Mouse (Mus musculus) forebrain, embryonic 11.5 days (tissue): ENCODE data around the gene Cdr2. TPM values are rescaled to one million over a fixed set of nuclear protein-coding genes. Genes with fewer than 3 reads are reported as not detected.
"Not testable (repeated sequence)": the region's sequence is repeated elsewhere in the genome, so short reads cannot be mapped to it uniquely, and the experiment has no call there.

ENCODE experiments used
- ATAC-seq: fragments of 200-750 bp; cut with Nextera tagmentation; replicated peaks from 2 replicates; pipeline ENCODE4 v1.8.0; 2017; ENCODE audit warnings: moderate TSS enrichment; ENCODE audit not compliant: low FRiP score
- DNase-seq: peaks from one replicate; pipeline ENCODE4 v3.0.0-alpha.2; 2017; ENCODE audit warnings: low spot score
- H3K27ac ChIP-seq: fragments of 300-500 bp; sonication (generic); 2 replicates; pipeline ENCODE4 v1.5.1; 2014; ENCODE audit warnings: low read depth, low read length
- H3K27me3 ChIP-seq: fragments of 300-500 bp; sonication (generic); 2 replicates; pipeline ENCODE4 v1.6.1; 2014; ENCODE audit warnings: mild to moderate bottlenecking, low read length, mixed read lengths; ENCODE audit not compliant: control insufficient read depth, insufficient read depth
- H3K36me3 ChIP-seq: fragments of 300-500 bp; sonication (generic); 2 replicates; pipeline ENCODE4 v1.6.1; 2014; ENCODE audit warnings: mild to moderate bottlenecking, low read length, moderate library complexity, mixed read lengths; ENCODE audit not compliant: control insufficient read depth, insufficient read depth
- H3K4me1 ChIP-seq: fragments of 300-500 bp; sonication (generic); replicated peaks from 2 replicates; pipeline ENCODE4 v1.6.1; 2014; ENCODE audit warnings: low read length, mixed read lengths; ENCODE audit not compliant: control insufficient read depth, insufficient read depth
- H3K4me2 ChIP-seq: fragments of 300-500 bp; sonication (generic); 2 replicates; pipeline ENCODE4 v1.6.1; 2014; ENCODE audit warnings: low read depth, mild to moderate bottlenecking, low read length, moderate library complexity, mixed read lengths; ENCODE audit not compliant: severe bottlenecking
- H3K4me3 ChIP-seq: fragments of 300-500 bp; sonication (generic); 2 replicates; pipeline ENCODE4 v1.5.1; 2014; ENCODE audit warnings: low read depth, low read length
- H3K9ac ChIP-seq: fragments of 300-500 bp; sonication (generic); 2 replicates; pipeline ENCODE4 v1.6.1; 2014; ENCODE audit warnings: low read length
- H3K9me3 ChIP-seq: fragments of 300-500 bp; sonication (generic); 2 replicates; pipeline ENCODE4 v1.6.1; 2016; ENCODE audit warnings: low read length, mixed read lengths; ENCODE audit not compliant: control insufficient read depth
- WGBS: fragments of 180-500 bp; shearing (Covaris S2); extraction: QIAGEN DNeasy Blood & Tissue Kit; methylation state at CpG from one replicate; pipeline ENCODE4 v1.1.7; 2014; 5-methylcytosine and 5-hydroxymethylcytosine counted together
- polyA plus RNA-seq: library from polyadenylated mRNA; unstranded; fragments of >200 nt; fragmentation: Nextera tagmentation; extraction: Ambion mirVana; gene quantifications from 2 replicates; pipeline ENCODE4 v1.2.1, GENCODE M21; 2014

Gene Cdr2
- polyA plus RNA-seq, 1 experiment from 2014 or later, result 15.6 TPM

DNA sequence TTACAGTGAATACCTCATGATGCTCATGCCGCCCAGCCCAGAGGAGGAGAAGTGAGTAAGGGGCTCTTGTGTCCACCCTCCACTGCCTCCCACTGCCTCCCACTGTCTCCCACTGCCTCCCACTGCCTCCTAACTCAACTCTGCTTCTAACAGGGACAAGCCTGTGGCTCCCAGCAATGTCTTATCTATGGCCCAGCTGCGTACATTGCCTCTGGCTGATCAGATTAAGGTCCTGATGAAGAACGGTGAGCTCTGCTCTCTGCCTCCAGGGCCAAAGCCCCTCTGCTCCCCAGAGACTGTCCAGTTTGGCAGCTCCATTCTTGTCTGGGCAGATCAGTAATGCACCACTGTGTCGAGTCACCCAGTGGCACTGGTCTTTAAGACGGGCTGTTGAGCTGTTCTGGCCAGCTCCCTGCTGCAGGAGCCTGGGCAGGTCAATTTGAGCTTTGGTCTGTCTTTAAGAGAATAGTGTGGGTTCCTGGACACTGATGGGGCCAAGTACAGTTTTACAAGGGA lies 48.4 kb downstream of the Cdr2 start:
- ATAC-seq (no peak), DNase-seq (no peak)
- Histone ChIP-seq H3K27ac (no peak overlapping the region), H3K4me2 (no peak overlapping the region), H3K9ac (no peak overlapping the region), H3K4me1 (no peaks in the 10 kb centered on the region), H3K36me3 (peaks cover 12% of the 10 kb centered on the region; the same call in 1 of the 2 replicates), H3K27me3 (no peaks in the 10 kb centered on the region), H3K4me3 (no peak overlapping the region), H3K9me3 (no peaks in the 10 kb centered on the region)
- WGBS, result 86% methylated on average over 5 of the region's 5 CpGs

DNA sequence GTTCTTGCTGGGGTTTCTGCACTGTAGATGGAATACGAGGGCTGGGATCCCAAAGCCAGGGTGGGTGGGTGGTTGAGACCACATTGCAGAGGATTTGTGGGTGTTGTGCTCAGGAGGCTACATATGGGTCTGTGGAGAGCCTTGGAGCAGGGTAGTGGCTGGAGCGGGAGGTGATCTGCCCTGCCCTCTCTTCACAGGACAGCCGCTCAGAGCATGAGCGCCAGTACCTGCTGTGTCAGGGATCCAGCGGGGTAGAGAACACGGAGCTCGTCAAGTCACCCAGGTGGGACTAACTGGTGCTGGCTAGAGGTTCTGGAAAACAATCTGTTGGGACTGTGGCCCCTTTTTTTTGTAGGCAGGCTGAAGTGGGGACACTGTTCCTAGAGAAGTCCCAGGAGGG lies 49.0 kb downstream of the Cdr2 start:
- Histone ChIP-seq H3K9me3 (no peaks in the 10 kb centered on the region), H3K9ac (no peak overlapping the region), H3K4me3 (no peak overlapping the region), H3K27me3 (no peaks in the 10 kb centered on the region), H3K4me2 (no peak overlapping the region), H3K36me3 (peaks cover 12% of the 10 kb centered on the region; the same call in 1 of the 2 replicates), H3K27ac (no peak overlapping the region), H3K4me1 (no peaks in the 10 kb centered on the region)
- 87% methylated on average over 7 of the region's 7 CpGs for WGBS
- no peak for DNase-seq
- no peak for ATAC-seq

- Histone ChIP-seq H3K36me3 (no peaks in the 10 kb centered on the region), H3K27ac (no peak overlapping the region)
- ATAC-seq, result peak; percentile 76
Measured at GRCm38 (mm10) chr7:120918526-120918962, 63.6 kb downstream of the Cdr2 start.

DNA sequence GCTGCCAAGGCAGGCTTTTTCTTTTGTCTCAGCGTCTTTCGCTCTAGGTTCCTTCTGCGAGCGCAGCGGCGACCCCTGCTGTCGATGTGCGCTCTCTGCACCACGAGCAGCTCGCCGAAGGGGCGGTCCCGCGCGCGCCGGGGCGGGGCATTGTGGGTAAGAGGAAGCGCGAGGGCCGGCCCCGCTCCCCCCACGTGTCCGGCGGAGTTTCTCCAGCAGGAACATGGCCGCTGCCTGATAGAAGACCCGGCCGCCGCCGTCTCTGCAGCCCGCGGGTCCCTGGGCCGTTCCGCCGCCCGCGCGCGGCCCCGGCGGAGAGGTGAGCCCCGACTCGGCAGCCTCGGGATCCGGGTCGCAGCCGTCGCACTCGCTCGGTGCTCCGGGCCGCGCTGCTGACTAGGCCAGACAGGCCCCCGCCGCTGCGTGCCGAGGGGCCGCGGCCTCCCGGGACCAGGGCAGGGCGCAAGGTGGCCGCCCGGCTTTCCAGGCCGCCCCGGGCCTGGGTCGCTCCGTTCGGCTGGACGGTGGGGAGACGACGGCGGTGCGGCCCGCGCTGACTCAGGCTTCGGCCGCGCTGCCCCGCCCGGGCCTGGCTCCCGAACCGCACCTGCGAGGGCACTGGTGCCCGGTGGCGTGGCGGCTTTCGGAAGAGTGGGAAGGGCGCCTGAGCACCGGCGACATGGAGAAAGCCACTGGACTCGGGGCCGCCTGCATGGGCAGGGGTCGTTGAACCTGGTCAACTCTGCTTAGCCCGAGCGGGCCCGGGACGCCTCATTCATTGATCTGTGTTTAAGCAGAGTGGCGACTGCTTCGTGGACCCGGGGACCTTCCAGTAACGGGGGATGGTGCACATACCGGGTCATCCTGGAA lies 64.3 kb downstream of the Cdr2 start, which contains the start of gene Polr3e:
Gene Polr3e (plus strand): TSS at position 153 of the 870 bp plus-strand sequence.
- Histone ChIP-seq H3K9me3 (no peaks in the 10 kb centered on the region), H3K4me3 (peak within 1 kb of the TSS; percentile 92), H3K4me1 (no peaks in the 10 kb centered on the region), H3K27me3 (no peaks in the 10 kb centered on the region), H3K4me2 (peak within 1 kb of the TSS; percentile 50), H3K9ac (peak within 1 kb of the TSS; percentile 91), H3K36me3 (no peaks in the 10 kb centered on the region), H3K27ac (peak within 1 kb of the TSS; percentile 62)
- under 1% methylated on average over 90 of the region's 102 CpGs for WGBS
- ATAC-seq, result peak; percentile 95
- peak; percentile 100 for DNase-seq

More at GRCm38 (mm10) chr7:120918526-120918962, 63.6 kb downstream of the Cdr2 start:
- H3K4me1 ChIP-seq, result no peaks in the 10 kb centered on the region
- peak overlapping the region; percentile 91 for H3K9ac ChIP-seq
- H3K27me3 ChIP-seq, result no peaks in the 10 kb centered on the region
- peak; percentile 64 for DNase-seq
- peak overlapping the region; percentile 50 for H3K4me2 ChIP-seq
- 7% methylated on average over 10 of the region's 10 CpGs for WGBS
- peak overlapping the region; percentile 92 for H3K4me3 ChIP-seq
- no peaks in the 10 kb centered on the region for H3K9me3 ChIP-seq

DNA sequence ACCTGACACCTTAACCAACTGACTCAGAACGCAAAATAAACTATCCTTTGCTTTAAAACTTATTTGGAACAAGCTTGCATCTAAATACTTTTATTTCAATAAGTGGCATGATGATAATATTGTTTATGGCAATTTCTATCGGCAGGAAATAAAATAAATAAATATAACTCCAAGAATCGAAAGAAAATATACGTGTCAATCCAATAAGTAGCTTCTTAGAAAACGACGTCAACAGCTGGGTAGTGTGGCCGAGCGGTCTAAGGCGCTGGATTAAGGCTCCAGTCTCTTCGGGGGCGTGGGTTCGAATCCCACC lies 64.9 kb downstream of the Cdr2 start:
- no peaks in the 10 kb centered on the region for H3K9me3 ChIP-seq
- H3K4me1 ChIP-seq, result no peaks in the 10 kb centered on the region
- no peak overlapping the region for H3K9ac ChIP-seq
- peak overlapping the region; percentile 92 for H3K4me3 ChIP-seq
- no peak for DNase-seq
- ATAC-seq, result no peak; the same call in 1 of the 2 replicates
- H3K27me3 ChIP-seq, result no peaks in the 10 kb centered on the region
- no peaks in the 10 kb centered on the region for H3K36me3 ChIP-seq
- no peak overlapping the region for H3K27ac ChIP-seq
- WGBS, result 8% methylated on average over 12 of the region's 12 CpGs
- no peak overlapping the region; the same call in 1 of the 2 replicates for H3K4me2 ChIP-seq

DNA sequence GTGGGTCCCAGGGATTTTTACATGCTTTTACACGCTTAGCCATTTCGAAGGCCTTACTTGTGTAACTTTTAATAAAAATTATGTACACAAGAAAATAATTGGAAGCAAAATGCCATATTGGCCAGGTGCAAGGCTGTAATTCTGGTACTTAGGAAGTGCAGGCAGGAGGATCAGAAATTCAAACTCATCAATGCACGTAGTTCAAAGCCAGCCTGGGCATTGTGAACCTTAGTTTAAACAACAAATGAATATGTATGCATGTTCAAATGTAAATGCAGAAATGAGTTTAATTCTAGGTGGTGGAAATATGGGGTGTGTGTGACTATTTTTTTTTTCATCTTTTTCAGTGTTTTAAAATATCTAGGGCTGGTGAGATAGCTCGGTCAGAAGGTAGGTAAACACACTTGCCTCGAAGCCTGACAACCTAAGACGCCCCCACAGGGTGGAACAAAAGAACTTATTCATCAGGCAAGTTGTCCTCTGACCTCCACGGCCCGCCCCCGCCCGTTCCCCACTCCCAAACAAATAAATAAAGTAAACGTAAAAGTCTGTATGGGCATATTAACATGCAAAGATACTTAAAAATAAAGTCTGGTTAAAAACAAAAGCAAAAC lies 65.7 kb downstream of the Cdr2 start:
- ATAC-seq (no peak), DNase-seq (no peak)
- no peaks in the 10 kb centered on the region for H3K4me1 ChIP-seq
- H3K9ac ChIP-seq, result no peak overlapping the region
- no peaks in the 10 kb centered on the region for H3K27me3 ChIP-seq
- H3K4me3 ChIP-seq, result no peak overlapping the region
- no peaks in the 10 kb centered on the region for H3K36me3 ChIP-seq
- no peaks in the 10 kb centered on the region for H3K9me3 ChIP-seq
- H3K27ac ChIP-seq, result no peak overlapping the region
- 23% methylated on average over 11 of the region's 11 CpGs for WGBS
- no peak overlapping the region for H3K4me2 ChIP-seq

- Histone ChIP-seq H3K9ac (no peak overlapping the region), H3K4me1 (no peaks in the 10 kb centered on the region), H3K27me3 (no peaks in the 10 kb centered on the region), H3K36me3 (no peaks in the 10 kb centered on the region), H3K9me3 (no peaks in the 10 kb centered on the region), H3K27ac (no peak overlapping the region), H3K4me2 (no peak overlapping the region), H3K4me3 (no peak overlapping the region)
- ATAC-seq (no peak), DNase-seq (no peak)
- 52% methylated on average over 1 of the region's 1 CpGs for WGBS
Measured at GRCm38 (mm10) chr7:120913332-120913731, 68.8 kb downstream of the Cdr2 start.

- not testable (repeated sequence) for ATAC-seq, H3K4me2 ChIP-seq, H3K27ac ChIP-seq, H3K4me3 ChIP-seq, H3K9ac ChIP-seq, H3K4me1 ChIP-seq, DNase-seq, H3K27me3 ChIP-seq, H3K36me3 ChIP-seq, H3K9me3 ChIP-seq
- 94% methylated on average over 6 of the region's 6 CpGs for WGBS
Measured at GRCm38 (mm10) chr7:120911268-120911667, 70.8 kb downstream of the Cdr2 start.
